Mouse (Mus musculus): ENCODE results near the gene Slc22a30. TPM values are rescaled to one million over a fixed set of nuclear protein-coding genes. Genes with fewer than 3 reads are reported as not detected.

Slc22a30 gene
- polyA plus RNA-seq (2021; fragmentation: Nextera tagmentation): not detected in 2 replicates
- long read RNA-seq, experiment 1: 0 reads
- long read RNA-seq, experiment 2: 0 reads

GRCm38 (mm10) chr19:8405011-8405410 lies at the start of gene Slc22a30:
Gene Slc22a30, minus strand, starts transcription at chr19:8405111.

Other genes starting within 250 kb of the Slc22a30 start
- 0.11 TPM in 1 of 2 replicates, not detected in the other for gene Slc22a29, start 186.2 kb downstream of the Slc22a30 start, polyA plus RNA-seq (2021; fragmentation: Nextera tagmentation)
- gene Slc22a8, start 186.1 kb upstream of the Slc22a30 start, polyA plus RNA-seq (2021; fragmentation: Nextera tagmentation): 8.6 and 10.3 TPM in 2 replicates
- 2.2 and 2.7 TPM in 2 replicates for gene Slc22a6, start 212.9 kb upstream of the Slc22a30 start, polyA plus RNA-seq (2021; fragmentation: Nextera tagmentation)

Measured in left cerebral cortex, adult 6 months (tissue).